Mouse (Mus musculus) spleen, adult 2 months (tissue): ENCODE data around the gene Pdss2. TPM values are rescaled to one million over a fixed set of nuclear protein-coding genes. Genes with fewer than 3 reads are reported as not detected.

Experiments used
- DNase-seq, 2 experiments: peaks; one replicate each; pipeline versions ENCODE4 v3.0.0 to v3.0.0-alpha.2; 2012 to 2021; ENCODE audit warnings: low spot score in 2 of 2, low read depth in 1 of 2
- H3K27ac ChIP-seq: fragments of 200-500 bp; 2 replicates; pipeline ENCODE4 v1.5.1; 2012; ENCODE audit warnings: low read length, inconsistent platforms; ENCODE audit not compliant: insufficient read depth
- H3K27me3 ChIP-seq: fragments of 200-500 bp; 2 replicates; pipeline ENCODE4 v1.6.1; 2012; ENCODE audit warnings: mild to moderate bottlenecking, moderate library complexity, low read length, inconsistent platforms; ENCODE audit not compliant: control insufficient read depth, insufficient read depth
- H3K36me3 ChIP-seq: fragments of 200-500 bp; 2 replicates; pipeline ENCODE4 v1.6.1; 2012; ENCODE audit warnings: mild to moderate bottlenecking, low read length, inconsistent platforms; ENCODE audit not compliant: control insufficient read depth, insufficient read depth
- H3K4me1 ChIP-seq: fragments of 200-500 bp; 2 replicates; pipeline ENCODE4 v1.6.1; 2011; ENCODE audit warnings: inconsistent platforms; ENCODE audit not compliant: control insufficient read depth, insufficient read depth, insufficient read length
- H3K4me3 ChIP-seq: fragments of 200-500 bp; 2 replicates; pipeline ENCODE4 v1.5.1; 2011; ENCODE audit warnings: mild to moderate bottlenecking, inconsistent platforms; ENCODE audit not compliant: insufficient read depth, insufficient read length; ENCODE audit errors: extremely low read depth
- CTCF ChIP-seq: fragments of 200-500 bp; IDR thresholded peaks from 2 replicates; pipeline ENCODE4 v1.5.1; 2011; ENCODE audit warnings: mild to moderate bottlenecking, inconsistent platforms; ENCODE audit not compliant: insufficient read depth, insufficient read length, insufficient replicate concordance; ENCODE audit errors: extremely low read depth
- POLR2A ChIP-seq: fragments of 200-500 bp; IDR thresholded peaks from 2 replicates; pipeline ENCODE4 v1.6.1; 2011; ENCODE audit warnings: low read depth, low read length, inconsistent platforms
- WGBS: fragments of 180-500 bp; shearing (Covaris S2); methylation state at CpG from one replicate; pipeline ENCODE4 v1.1.7; 2018; 5-methylcytosine and 5-hydroxymethylcytosine counted together
- polyA plus RNA-seq: library from polyadenylated mRNA; depleted of rRNA; stranded (reverse); fragments of >200 nt; gene quantifications from 2 replicates; pipeline ENCODE4 v1.2.3, GENCODE M21; 2012

The Pdss2 gene
- polyA plus RNA-seq, 1 experiment: 4.6 TPM

DNA sequence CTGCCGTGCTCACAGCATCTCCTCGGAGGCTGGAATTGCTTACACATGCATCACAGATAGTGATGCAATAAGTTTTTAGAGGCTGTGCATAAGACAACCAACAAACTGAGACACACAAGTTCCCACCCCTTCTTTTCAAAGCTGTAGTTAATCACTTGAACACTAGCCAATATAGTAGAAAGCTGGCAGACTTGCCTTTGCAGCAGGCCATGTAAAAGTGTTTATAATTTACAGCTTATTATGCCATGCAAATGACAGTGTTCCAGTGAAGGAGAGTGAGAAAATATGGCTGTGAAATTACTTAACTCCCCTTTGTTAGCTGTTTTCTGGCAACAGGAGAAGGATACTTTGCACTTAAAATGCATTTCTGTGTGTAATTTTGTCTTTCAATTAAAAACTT is 90.9 kb downstream of the Pdss2 start:
- DNase-seq: no peak
- no peaks in the 10 kb centered on the region for H3K4me1 ChIP-seq
- TF ChIP-seq CTCF (no peak), POLR2A (no peak)
- H3K36me3 ChIP-seq: no peaks in the 10 kb centered on the region
- H3K27me3 ChIP-seq: no peaks in the 10 kb centered on the region
- H3K27ac ChIP-seq: no peak overlapping the region
- 88% methylated on average over 2 of the region's 2 CpGs for WGBS
- H3K4me3 ChIP-seq: no peak overlapping the region

DNA sequence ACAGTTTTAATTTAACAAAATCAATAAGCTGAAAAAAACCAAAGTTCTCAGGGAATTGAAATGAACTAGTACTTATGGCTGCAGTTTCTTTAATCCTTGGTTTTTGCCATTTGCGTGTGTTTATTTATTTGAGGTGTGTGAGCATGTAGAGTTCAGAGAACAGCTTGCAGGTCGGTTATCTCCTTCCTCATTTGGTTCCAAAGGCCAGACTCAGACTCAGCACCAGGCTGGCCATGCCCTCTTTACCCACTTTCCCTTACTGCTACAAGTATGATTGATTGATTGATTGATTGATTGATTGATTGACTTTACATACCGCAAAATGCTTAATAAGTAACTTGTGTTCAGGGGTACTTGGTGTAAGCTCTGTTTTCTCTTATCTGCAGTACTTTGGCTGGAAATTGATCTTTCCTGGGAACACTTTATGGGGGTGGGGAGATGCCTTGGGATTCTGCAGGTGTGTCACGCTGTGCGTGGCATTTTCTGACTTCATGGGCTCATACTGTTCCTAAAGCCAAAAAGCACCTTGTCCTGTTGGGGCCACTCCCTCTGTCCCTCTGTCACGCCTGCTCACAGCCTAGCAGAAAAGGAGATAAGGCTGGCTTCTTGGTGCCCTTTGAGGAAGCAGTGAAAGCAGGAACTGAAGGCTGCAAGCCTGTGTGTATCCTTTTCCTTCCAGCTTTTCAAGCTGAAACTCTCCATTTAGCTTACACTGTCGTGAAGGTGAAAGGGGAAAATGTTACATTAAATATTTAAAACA is 91.6 kb downstream of the Pdss2 start:
- Histone ChIP-seq H3K36me3 (no peaks in the 10 kb centered on the region), H3K4me1 (no peaks in the 10 kb centered on the region), H3K4me3 (no peak overlapping the region), H3K27ac (no peak overlapping the region), H3K27me3 (no peaks in the 10 kb centered on the region)
- TF ChIP-seq CTCF (no peak), POLR2A (no peak)
- 54% methylated on average over 7 of the region's 7 CpGs for WGBS
- DNase-seq: no peak

DNA sequence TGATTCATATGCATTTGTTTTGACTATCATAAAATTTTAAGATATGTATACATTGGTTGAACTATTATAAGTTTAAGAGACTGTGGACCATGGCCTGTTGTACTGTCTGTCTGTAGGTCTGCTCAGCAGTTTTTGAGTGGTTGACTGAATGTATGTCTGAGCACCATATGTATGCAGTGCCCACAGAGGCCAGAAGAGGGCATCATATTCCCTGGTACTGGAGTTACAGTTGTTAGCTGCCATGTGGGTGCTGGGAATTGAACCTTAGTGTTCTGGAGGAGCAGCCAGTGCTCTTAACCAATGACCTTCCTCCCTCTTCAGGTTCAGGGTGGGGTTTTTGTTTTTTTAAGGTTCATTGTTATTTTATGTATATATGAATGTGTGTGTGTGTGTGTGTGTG is 93.9 kb downstream of the Pdss2 start:
- H3K4me3 ChIP-seq: no peak overlapping the region
- H3K27me3 ChIP-seq: no peaks in the 10 kb centered on the region
- no peak for TF ChIP-seq CTCF
- TF ChIP-seq POLR2A: no peak
- H3K4me1 ChIP-seq: no peaks in the 10 kb centered on the region
- no peak for DNase-seq
- no peaks in the 10 kb centered on the region for H3K36me3 ChIP-seq
- H3K27ac ChIP-seq: no peak overlapping the region

DNA sequence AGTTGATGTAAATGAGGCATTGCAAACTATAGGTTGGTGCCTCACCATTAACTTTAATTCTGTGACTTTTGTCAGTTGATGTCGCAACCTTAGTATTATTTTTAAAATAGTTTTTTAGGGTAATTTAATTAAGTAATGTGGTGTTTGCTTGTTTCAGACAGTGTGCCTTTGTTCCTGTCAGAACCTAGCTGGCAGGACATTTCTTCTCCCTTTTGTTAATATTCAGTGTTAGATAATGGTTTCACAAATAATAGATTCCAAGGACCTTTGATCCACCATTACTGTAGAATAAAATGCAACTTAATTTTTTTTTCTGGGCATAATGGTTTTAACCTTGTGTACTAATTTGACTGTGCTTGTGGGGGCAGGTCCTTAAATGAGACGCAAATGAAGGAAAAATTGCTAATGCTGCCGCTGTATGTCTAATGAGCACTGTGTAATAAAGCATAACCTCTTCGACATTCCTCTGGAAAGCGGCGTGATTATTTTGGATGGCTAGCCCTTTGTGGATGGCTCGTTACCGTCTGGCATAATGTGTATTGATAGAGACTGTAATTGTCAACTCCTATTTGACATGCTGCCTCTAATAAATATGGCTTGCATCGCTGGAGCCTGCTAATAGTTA is 96.2 kb downstream of the Pdss2 start:
- 91% methylated on average over 9 of the region's 9 CpGs for WGBS
- no peak for TF ChIP-seq POLR2A
- TF ChIP-seq CTCF: no peak
- no peak for DNase-seq
- Histone ChIP-seq H3K27ac (no peak overlapping the region), H3K4me1 (no peaks in the 10 kb centered on the region), H3K27me3 (no peaks in the 10 kb centered on the region), H3K4me3 (no peak overlapping the region), H3K36me3 (no peaks in the 10 kb centered on the region)

DNA sequence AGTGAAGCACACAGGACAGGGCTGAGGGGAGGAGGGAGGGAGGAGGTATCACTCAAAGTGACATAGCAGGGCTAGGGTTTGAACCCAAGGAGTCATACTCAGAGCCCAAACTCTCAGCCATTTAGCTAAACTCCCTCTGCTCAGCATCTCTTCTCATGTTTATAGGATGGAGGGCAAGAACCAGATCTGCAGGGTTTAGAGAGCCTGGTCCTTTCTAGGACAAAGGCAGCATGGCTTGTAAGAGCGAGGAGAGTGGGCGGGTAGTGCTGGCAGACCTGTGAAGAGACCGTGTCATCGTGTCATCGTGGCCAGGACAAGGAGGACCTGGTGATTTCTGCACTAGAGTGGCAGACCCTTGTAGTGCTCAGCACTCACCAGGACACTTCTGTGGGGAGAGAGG is 99.7 kb downstream of the Pdss2 start:
- no peaks in the 10 kb centered on the region for H3K4me1 ChIP-seq
- no peaks in the 10 kb centered on the region for H3K27me3 ChIP-seq
- TF ChIP-seq POLR2A (no peak), CTCF (no peak)
- no peak overlapping the region for H3K4me3 ChIP-seq
- H3K27ac ChIP-seq: no peak overlapping the region
- 92% methylated on average over 5 of the region's 5 CpGs for WGBS
- H3K36me3 ChIP-seq: no peaks in the 10 kb centered on the region
- no peak for DNase-seq

DNA sequence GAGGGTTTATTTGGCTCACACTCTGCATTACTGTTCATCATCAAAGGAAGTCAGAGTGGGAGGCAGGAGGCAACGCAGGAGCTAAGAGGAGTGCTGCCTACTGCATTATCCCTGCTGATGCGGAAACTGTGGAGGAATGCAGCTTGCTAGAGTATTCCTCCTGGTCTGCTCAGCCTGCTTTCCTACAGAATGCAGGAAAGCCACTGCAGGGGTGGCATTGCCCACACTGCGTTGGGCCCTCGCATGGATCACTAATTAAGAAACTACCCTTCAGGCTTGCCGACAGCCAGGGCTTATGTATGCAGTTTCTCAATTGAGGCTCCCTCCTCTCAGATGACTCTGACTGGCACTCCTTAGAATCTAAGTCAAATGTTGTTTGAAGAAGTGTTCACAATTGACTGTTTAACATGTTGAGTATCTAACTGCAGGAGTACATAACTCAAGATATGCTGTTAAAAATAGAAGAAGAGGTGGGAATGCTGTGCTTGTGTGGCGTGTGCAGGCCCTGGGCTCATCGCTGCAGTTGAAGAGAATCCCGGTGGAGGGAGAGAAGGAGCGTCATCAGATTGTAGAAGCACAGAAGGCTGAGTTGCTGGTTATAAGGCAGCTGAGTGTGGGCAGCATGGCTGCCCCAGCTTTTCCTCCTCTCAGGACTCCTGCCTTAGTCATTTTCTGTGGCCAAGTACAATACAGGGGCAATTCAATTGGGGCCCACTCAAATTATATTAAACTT is 101.3 kb downstream of the Pdss2 start:
- no peak for TF ChIP-seq POLR2A
- no peak for TF ChIP-seq CTCF
- H3K4me1 ChIP-seq: no peaks in the 10 kb centered on the region
- 92% methylated on average over 9 of the region's 9 CpGs for WGBS
- no peak for DNase-seq
- no peak overlapping the region for H3K4me3 ChIP-seq
- H3K27me3 ChIP-seq: no peaks in the 10 kb centered on the region
- H3K36me3 ChIP-seq: no peaks in the 10 kb centered on the region
- no peak overlapping the region for H3K27ac ChIP-seq

DNA sequence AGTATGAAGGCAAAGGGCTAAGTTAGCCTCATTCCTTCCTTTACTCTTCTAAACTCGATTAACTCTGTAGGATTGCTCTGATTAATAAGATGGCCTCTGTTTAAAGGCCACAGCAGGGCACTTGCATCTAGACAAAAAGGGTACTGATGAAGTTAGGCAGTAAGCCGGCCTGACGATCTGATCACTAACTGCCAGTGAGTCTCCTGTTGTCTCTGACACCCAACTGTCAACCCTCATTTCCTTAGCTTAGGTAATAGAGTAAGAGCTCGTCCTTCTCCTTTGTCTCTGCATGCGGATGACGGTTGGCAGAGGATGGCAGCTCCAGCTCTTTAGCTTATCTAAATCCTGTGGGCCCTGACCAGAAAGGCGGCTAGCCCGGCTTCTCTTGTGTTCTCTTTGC is 102.1 kb downstream of the Pdss2 start:
- Histone ChIP-seq H3K36me3 (no peaks in the 10 kb centered on the region), H3K4me1 (no peaks in the 10 kb centered on the region), H3K27ac (no peak overlapping the region), H3K4me3 (no peak overlapping the region), H3K27me3 (no peaks in the 10 kb centered on the region)
- WGBS: 86% methylated on average over 8 of the region's 8 CpGs
- no peak for TF ChIP-seq POLR2A
- TF ChIP-seq CTCF: no peak
- DNase-seq: no peak
